Mouse (Mus musculus) hindbrain, embryonic 16.5 days (tissue): ENCODE measurements at regions not wholly inside any gene's neighbourhood (a gene's known extent, or its start where the extent isn't known, plus 50 kb on each side); places are given as distances from the start of the nearest gene placed in this dataset.

Source experiments
- ATAC-seq: fragments of 200-750 bp; cut with Nextera tagmentation; 2 replicates; pipeline ENCODE4 v1.8.0; 2017; ENCODE audit warnings: moderate TSS enrichment, moderate library complexity
- H3K27ac ChIP-seq: fragments of 300-500 bp; sonication (generic); 2 replicates; pipeline ENCODE4 v1.5.1; 2014; ENCODE audit warnings: low read depth, mild to moderate bottlenecking, control low read depth, low read length, moderate library complexity
- H3K27me3 ChIP-seq: fragments of 300-500 bp; sonication (generic); replicated peaks from 2 replicates; pipeline ENCODE4 v1.6.1; 2014; ENCODE audit warnings: low read length; ENCODE audit not compliant: control insufficient read depth, insufficient read depth
- H3K36me3 ChIP-seq: fragments of 300-500 bp; sonication (generic); 2 replicates; pipeline ENCODE4 v1.6.1; 2014; ENCODE audit warnings: mild to moderate bottlenecking, low read length, moderate library complexity, mixed read lengths; ENCODE audit not compliant: control insufficient read depth, insufficient read depth
- H3K4me1 ChIP-seq: fragments of 300-500 bp; sonication (generic); 2 replicates; pipeline ENCODE4 v1.6.1; 2014; ENCODE audit warnings: low read depth, low read length; ENCODE audit not compliant: control insufficient read depth, insufficient read depth
- H3K4me2 ChIP-seq: fragments of 300-500 bp; sonication (generic); 2 replicates; pipeline ENCODE4 v1.6.1; 2014; ENCODE audit warnings: mild to moderate bottlenecking, low read length, control low read depth, moderate library complexity
- H3K4me3 ChIP-seq: fragments of 300-500 bp; sonication (generic); 2 replicates; pipeline ENCODE4 v1.5.1; 2014; ENCODE audit warnings: mild to moderate bottlenecking, low read length, control low read depth, moderate library complexity
- H3K9ac ChIP-seq: fragments of 300-500 bp; sonication (generic); 2 replicates; pipeline ENCODE4 v1.6.1; 2014; ENCODE audit warnings: low read depth, mild to moderate bottlenecking, control low read depth, low read length, moderate library complexity
- H3K9me3 ChIP-seq: fragments of 300-500 bp; sonication (generic); 2 replicates; pipeline ENCODE4 v1.6.1; 2014; ENCODE audit warnings: mild to moderate bottlenecking, low read length, moderate library complexity; ENCODE audit not compliant: control insufficient read depth
- WGBS: fragments of 180-500 bp; shearing (Covaris S2); extraction: QIAGEN DNeasy Blood & Tissue Kit; methylation state at CpG from one replicate; pipeline ENCODE4 v1.1.7; 2014; 5-methylcytosine and 5-hydroxymethylcytosine counted together

DNA sequence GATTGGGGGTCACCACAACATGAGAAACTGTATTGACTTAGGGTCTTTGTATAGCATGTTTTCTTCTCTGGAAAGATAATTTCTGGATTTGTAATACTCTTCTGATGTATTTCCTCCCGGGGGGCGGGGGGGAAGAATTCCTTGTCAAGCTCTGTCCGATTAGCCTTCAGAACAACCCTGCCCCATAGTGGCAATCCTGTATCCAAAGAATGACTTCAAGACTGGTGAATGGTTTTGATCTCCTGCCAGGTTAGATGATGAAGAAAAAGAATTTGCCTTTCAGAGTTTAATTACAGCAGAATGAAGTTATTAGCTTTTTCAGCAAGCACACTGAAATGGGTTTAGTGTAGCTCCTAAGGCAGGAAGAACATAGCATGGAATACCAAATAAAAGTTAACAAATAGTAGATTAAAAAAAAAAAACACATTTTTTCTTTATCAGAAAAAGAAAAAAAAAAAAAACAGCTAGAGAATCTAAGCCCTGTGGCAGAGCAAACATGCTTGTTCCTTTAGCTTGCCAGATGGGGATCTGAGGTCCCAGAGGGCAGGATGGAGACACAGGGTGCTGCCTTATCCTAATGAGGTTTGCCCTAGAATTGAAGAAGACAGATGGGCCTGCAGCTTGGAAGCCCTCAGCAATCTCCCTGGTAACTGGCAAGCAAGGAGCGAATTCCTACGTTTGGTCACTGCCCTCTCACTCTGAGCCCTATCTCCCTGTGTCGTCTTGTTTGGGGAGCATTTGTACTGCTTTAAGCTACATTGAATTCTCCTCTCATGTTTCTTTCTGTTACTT, 280.9 kb upstream of the Gm9972 start:
- H3K27ac ChIP-seq, result no peak overlapping the region
- WGBS, result 43% methylated on average over 6 of the region's 6 CpGs
- H3K9ac ChIP-seq, result no peak overlapping the region
- no peak overlapping the region for H3K4me3 ChIP-seq
- H3K4me2 ChIP-seq, result no peak overlapping the region
- H3K4me1 ChIP-seq, result no peaks in the 10 kb centered on the region
- H3K9me3 ChIP-seq, result no peaks in the 10 kb centered on the region
- ATAC-seq, result peak; percentile 86
- H3K27me3 ChIP-seq, result no peaks in the 10 kb centered on the region
- H3K36me3 ChIP-seq, result no peaks in the 10 kb centered on the region

DNA sequence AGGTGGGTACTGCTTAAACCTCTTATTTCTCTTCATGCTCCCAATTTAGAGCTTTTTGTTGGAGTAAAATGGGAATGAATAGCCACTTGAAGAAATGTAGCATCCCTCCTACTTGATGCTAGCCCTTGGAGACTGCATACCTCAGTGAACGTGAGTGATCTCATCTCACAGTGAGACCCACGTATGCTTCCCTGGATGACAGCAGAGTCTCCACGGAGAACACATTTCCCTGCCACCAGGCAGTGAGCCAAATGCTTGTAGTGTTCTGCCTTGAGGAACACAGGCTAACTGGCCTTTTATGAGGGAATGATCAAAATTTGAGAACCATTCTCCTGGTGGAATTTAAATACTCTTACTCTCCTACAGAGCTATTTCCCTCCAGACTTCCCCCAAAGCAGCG, 280.1 kb upstream of the Gm9972 start:
- 40% methylated on average over 4 of the region's 4 CpGs for WGBS
- peak; percentile 52 for ATAC-seq

DNA sequence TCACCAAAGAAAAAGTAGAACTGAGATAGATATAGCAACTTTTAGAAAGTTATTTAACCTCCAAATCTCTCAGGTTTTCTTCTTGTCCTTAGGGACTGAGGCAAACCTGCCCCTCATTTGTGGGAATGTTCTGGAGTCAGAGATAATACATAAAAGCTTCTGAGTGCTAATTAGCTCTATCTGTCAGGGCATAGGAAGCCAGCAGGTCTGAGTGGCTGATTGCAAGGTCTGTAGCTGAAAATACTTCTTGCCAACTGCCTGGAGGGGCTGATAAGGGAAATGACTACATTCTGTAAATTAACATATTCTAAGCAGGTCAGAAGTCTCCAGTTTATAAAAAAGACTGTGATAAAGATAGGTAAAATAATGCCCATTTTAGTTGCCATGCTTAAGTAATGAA, 270.3 kb upstream of the Gm9972 start:
- peak; percentile 54; the same call in 1 of the 2 replicates for ATAC-seq
- no peaks in the 10 kb centered on the region for H3K36me3 ChIP-seq
- H3K9me3 ChIP-seq, result no peaks in the 10 kb centered on the region
- no peaks in the 10 kb centered on the region for H3K4me1 ChIP-seq
- H3K4me2 ChIP-seq, result no peak overlapping the region
- H3K27ac ChIP-seq, result no peak overlapping the region
- no peak overlapping the region for H3K4me3 ChIP-seq
- no peaks in the 10 kb centered on the region for H3K27me3 ChIP-seq
- no peak overlapping the region for H3K9ac ChIP-seq

More for the DNA sequence above, 280.1 kb upstream of the Gm9972 start:
- no peak overlapping the region for H3K9ac ChIP-seq
- H3K4me1 ChIP-seq, result no peaks in the 10 kb centered on the region
- H3K4me2 ChIP-seq, result no peak overlapping the region
- H3K9me3 ChIP-seq, result no peaks in the 10 kb centered on the region
- H3K4me3 ChIP-seq, result no peak overlapping the region
- no peak overlapping the region for H3K27ac ChIP-seq
- H3K36me3 ChIP-seq, result no peaks in the 10 kb centered on the region
- H3K27me3 ChIP-seq, result no peaks in the 10 kb centered on the region

DNA sequence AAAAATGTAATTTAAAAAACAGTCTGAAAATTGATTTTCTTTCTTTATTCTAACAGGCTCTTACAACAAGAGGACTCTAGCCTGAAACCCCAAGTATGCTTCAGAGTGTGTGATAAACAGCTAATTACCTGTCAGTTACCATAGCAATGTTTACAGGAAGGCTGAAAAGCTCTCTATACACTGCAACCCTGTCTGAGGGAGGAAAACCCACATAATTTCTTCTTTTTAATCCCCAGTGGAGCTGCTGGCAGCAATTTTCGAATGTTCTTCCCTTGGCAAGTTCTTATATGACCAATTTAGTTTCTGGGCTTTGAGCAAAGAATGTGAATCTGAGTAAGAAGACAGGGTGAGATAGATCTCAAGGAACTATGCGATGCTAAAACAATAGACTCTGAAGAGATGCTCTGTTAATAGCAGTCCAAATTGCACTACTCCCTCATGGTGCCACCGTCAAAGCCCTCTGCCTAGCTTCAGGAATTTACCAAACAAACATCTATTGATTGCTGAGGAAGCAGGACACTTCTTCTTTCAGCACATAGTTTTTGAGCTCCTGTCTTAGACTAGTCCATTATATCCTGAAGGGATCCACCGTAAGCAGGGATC, 260.4 kb upstream of the Gm9972 start:
- H3K4me2 ChIP-seq, result no peak overlapping the region
- peak; percentile 73; the same call in 1 of the 2 replicates for ATAC-seq
- no peaks in the 10 kb centered on the region for H3K9me3 ChIP-seq
- H3K36me3 ChIP-seq, result no peaks in the 10 kb centered on the region
- WGBS, result 52% methylated on average over 4 of the region's 4 CpGs
- H3K27ac ChIP-seq, result no peak overlapping the region
- H3K4me1 ChIP-seq, result no peaks in the 10 kb centered on the region
- H3K27me3 ChIP-seq, result no peaks in the 10 kb centered on the region
- no peak overlapping the region for H3K9ac ChIP-seq
- no peak overlapping the region for H3K4me3 ChIP-seq

DNA sequence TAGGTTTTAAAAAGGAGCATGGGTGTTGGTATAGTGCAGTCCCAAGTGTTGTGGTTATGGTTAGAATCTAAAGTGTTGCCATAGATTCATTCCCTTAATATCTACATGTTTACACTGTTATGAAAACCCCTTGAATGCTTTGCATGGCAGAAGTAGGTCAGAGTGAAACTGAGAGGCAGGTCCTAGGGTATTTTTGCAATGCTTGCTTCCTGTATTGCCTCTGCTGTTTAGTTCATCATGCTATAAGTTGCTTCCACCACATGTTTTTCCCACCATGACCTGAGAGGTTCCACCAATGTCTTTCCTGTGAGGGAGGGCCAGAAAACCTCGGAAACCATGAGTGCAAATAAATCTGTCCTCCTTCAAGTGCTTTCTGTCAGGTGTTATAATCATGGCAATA, 224.1 kb upstream of the Gm9972 start:
- no peaks in the 10 kb centered on the region for H3K27me3 ChIP-seq
- no peak overlapping the region for H3K9ac ChIP-seq
- no peaks in the 10 kb centered on the region for H3K36me3 ChIP-seq
- H3K27ac ChIP-seq, result no peak overlapping the region
- H3K4me2 ChIP-seq, result no peak overlapping the region
- H3K9me3 ChIP-seq, result no peaks in the 10 kb centered on the region
- no peak for ATAC-seq
- H3K4me1 ChIP-seq, result no peaks in the 10 kb centered on the region
- 79% methylated on average over 1 of the region's 1 CpGs for WGBS
- H3K4me3 ChIP-seq, result no peak overlapping the region

DNA sequence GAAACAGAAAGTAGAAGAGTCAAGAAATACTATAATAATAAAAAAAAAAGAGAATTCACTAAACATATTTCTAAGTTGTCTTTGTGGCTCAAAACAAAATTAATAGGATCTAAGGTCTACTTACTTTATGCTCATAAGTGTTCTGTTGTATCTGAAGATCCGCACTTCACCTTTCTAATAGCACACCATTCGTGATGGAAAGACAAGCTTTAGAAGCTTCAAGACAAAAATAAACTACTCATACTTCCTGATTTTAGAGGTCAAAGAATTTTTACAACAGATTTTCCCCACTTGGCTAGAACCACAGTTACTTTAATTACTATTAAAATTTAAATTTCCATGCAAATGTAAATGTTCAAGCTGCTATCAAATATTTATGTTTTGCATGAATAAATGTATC, 219.8 kb upstream of the Gm9972 start:
- no peak overlapping the region for H3K9ac ChIP-seq
- H3K4me2 ChIP-seq, result no peak overlapping the region
- no peaks in the 10 kb centered on the region for H3K9me3 ChIP-seq
- H3K27ac ChIP-seq, result no peak overlapping the region
- ATAC-seq, result no peak
- H3K27me3 ChIP-seq, result no peaks in the 10 kb centered on the region
- WGBS, result 91% methylated on average over 2 of the region's 2 CpGs
- H3K4me3 ChIP-seq, result no peak overlapping the region
- H3K4me1 ChIP-seq, result no peaks in the 10 kb centered on the region
- H3K36me3 ChIP-seq, result no peaks in the 10 kb centered on the region

DNA sequence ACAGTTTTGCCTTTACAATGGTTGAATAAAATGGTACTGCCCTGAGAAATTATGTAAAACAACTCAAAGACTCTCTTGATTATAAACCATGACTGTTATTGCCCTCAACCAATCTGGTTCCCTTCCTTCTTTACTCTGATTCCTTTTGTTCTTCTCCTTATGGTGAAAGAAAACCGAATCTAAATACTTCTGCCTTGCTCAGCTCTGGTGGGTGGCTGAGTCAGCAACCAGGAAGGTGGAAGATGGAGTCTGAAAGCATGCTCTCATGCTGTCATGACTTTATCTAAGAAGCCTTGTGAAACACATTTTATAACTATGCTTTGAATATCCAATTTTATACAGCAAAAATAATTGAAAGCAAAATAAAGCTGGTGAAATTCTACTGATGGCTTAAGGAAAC, 212.7 kb upstream of the Gm9972 start:
- H3K9me3 ChIP-seq, result no peaks in the 10 kb centered on the region
- no peak overlapping the region for H3K9ac ChIP-seq
- no peak overlapping the region for H3K27ac ChIP-seq
- H3K36me3 ChIP-seq, result no peaks in the 10 kb centered on the region
- no peak for ATAC-seq
- WGBS, result 60% methylated on average over 1 of the region's 1 CpGs
- H3K4me1 ChIP-seq, result no peaks in the 10 kb centered on the region
- H3K4me3 ChIP-seq, result no peak overlapping the region
- no peak overlapping the region for H3K4me2 ChIP-seq
- H3K27me3 ChIP-seq, result no peaks in the 10 kb centered on the region

DNA sequence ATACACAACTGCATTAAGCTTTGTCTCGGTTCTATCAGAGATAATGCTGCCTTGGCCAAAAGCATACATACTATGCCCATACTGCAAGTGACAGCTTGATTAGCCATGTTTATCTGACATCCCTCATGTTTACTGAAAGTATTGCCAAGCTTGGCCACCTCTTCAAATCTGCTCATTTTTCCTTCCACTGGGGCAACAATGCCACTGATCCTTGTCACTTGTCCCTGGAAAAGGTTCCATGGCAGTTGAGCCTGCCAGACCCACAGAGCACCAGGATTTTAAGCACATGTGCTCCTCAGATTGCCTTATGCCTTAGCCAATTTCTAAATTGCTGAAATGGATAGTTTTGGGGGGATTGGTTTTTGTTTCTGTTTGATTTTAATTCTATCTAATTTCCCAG, 189.8 kb upstream of the Gm9972 start:
- H3K4me1 ChIP-seq, result no peaks in the 10 kb centered on the region
- H3K27ac ChIP-seq, result no peak overlapping the region
- no peaks in the 10 kb centered on the region for H3K27me3 ChIP-seq
- no peaks in the 10 kb centered on the region for H3K9me3 ChIP-seq
- no peak overlapping the region for H3K4me3 ChIP-seq
- no peak for ATAC-seq
- H3K36me3 ChIP-seq, result no peaks in the 10 kb centered on the region
- H3K9ac ChIP-seq, result no peak overlapping the region
- no peak overlapping the region for H3K4me2 ChIP-seq
- WGBS, result 96% methylated on average over 1 of the region's 1 CpGs

DNA sequence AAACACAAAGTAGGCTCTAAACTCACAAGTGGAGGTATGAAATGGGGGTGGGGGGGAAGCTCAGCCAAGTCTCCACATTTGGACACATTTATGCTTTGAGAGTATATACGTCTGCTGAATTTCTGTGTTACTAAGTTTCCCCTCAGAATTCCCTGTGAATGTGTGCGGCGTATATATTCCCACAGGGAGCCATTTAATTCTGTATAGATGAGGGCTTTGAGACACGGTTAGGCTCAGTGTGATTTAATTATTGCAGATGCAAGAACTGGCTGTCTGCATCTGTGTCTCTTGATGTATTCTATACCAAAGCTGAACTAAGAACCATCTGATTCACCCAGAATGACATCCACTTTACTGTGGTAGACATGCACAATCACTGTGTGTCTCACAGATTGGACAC, 181.1 kb upstream of the Gm9972 start:
- Histone ChIP-seq H3K36me3 (no peaks in the 10 kb centered on the region), H3K4me3 (no peak overlapping the region), H3K9ac (no peak overlapping the region), H3K4me1 (no peaks in the 10 kb centered on the region), H3K27ac (no peak overlapping the region), H3K4me2 (no peak overlapping the region), H3K9me3 (no peaks in the 10 kb centered on the region), H3K27me3 (no peaks in the 10 kb centered on the region)
- 58% methylated on average over 4 of the region's 4 CpGs for WGBS
- no peak for ATAC-seq
